Mouse (Mus musculus) c-Kit-positive CD71-negative TER-119-negative erythroid progenitor cells, embryonic 14.5 days (primary cell): ENCODE results near the gene Olfr1031.
"Not testable (repeated sequence)": the region's sequence is repeated elsewhere in the genome, so short reads cannot be mapped to it uniquely, and the experiment has no call there.

Source experiments
- DNase-seq: peaks from one replicate; pipeline ENCODE4 v3.0.0-alpha.2; 2013; ENCODE audit warnings: low read depth

Gene Olfr1031

DNA sequence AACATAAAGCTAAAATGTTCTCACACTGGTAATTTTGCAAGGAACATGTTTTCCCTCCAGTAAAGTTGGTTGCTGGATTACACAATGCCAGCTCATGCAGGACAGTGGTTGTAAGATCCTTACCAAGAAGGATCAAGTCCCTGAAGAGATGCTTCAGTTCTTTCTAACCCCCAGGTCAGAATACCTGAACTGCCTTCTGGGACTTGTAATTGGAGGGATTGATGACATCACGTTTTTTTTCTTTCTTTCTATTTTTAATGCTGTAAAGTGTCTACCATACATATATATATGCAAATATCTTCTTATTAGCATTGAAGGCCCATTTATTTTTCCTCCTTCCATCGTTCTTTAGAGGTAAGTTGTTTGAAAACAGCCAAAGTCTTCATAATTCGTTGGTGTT lies at the start of gene Olfr1031:
Gene Olfr1031, plus strand, starts transcription at position 301 of the 400 bp plus-strand sequence.
- no peak for DNase-seq

DNA sequence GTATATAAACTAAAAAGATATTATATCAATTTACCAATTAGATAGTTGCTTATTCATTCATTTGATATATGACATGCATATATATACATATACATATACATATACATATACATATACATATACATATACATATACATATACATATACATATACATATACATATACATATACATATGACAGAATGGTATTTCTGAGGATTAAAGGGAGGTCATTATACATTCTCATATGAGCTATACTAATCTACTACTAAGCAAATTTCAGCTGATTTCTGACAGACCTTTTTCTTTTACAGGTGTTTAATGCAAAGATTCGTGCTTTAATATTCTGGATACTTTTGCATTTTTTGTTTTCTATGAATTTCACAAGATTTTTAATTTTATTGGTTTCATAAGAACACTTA lies 40.0 kb upstream of the Olfr1031 start, which contains the start of gene Olfr1028:
Gene Olfr1028, plus strand, starts transcription at position 301 of the 400 bp plus-strand sequence.
- no peak for DNase-seq

- no peak for DNase-seq
These were observed 16.5 kb upstream of the Olfr1031 start, which contains the start of gene Olfr1029 for GRCm38 (mm10) chr2:85973595-85973994. Gene Olfr1029, plus strand, starts transcription at chr2:85973895.

GRCm38 (mm10) chr2:85978976-85979375 lies 11.1 kb upstream of the Olfr1031 start, which contains the start of gene Olfr1030:
Gene Olfr1030, plus strand, starts transcription at chr2:85979276.
- no peak for DNase-seq

DNA sequence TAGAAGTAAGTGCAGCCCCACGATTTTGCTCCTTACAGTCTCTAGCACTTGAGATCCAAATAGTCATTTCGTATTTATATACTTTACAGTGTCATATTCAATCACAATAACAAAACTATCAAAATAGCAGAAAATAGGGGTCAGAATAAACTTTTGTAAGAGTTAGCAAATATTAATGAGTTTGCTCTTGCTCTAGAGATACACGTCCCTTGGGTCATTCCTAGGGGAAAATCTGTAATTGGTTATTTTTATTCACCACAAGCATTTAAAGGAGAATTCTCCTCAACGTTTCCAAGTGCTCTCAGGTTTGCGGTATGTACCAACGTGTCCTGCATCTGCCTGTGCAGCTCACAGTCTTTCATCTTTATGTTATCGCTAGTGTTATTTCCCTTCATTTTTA lies 15.1 kb downstream of the Olfr1031 start, which contains the start of gene Olfr1032:
Gene Olfr1032, plus strand, starts transcription at position 301 of the 400 bp plus-strand sequence.
- no peak for DNase-seq

- DNase-seq = not testable (repeated sequence)
These were observed 30.3 kb downstream of the Olfr1031 start, which contains the start of gene Olfr1033 for GRCm38 (mm10) chr2:86020406-86020805. Gene Olfr1033, plus strand, starts transcription at chr2:86020633.

GRCm38 (mm10) chr2:86021518-86021917 lies 31.4 kb downstream of the Olfr1031 start:
- DNase-seq = not testable (repeated sequence)
